Mouse (Mus musculus): Measurements from ENCODE around the gene Tgif1. TPM values are rescaled to one million over a fixed set of nuclear protein-coding genes. Genes with fewer than 3 reads are reported as not detected.

Tgif1 gene
- polyA plus RNA-seq, 1 experiment from 2014 or later, result 14.6 TPM

- ATAC-seq (ENCODE audit: low FRiP score, low read depth), result peak; percentile 45; the same call in 1 of the 2 replicates
- Histone ChIP-seq H3K9me3 (no peaks in the 10 kb centered on the region), H3K27me3 (peaks cover 34% of the 10 kb centered on the region), H3K4me1 (replicated peaks) (peaks cover 10% of the 10 kb centered on the region), H3K9ac (peak overlapping the region; percentile 39; the same call in 1 of the 2 replicates), H3K27ac (replicated peaks) (no peak overlapping the region), H3K36me3 (no peaks in the 10 kb centered on the region), H3K4me3 (peak overlapping the region; percentile 45), H3K4me2 (peak overlapping the region; percentile 78)
- 4% methylated on average over 43 of the region's 51 CpGs for WGBS
Observed at GRCm38 (mm10) chr17:70817862-70818451, 35.4 kb downstream of the Tgif1 start.

- H3K4me1 ChIP-seq (replicated peaks), result peaks cover 10% of the 10 kb centered on the region
- H3K4me3 ChIP-seq, result no peak overlapping the region
- no peak overlapping the region for H3K4me2 ChIP-seq
- no peak overlapping the region for H3K27ac ChIP-seq (replicated peaks)
- H3K27me3 ChIP-seq, result peaks cover 31% of the 10 kb centered on the region
- 43% methylated on average over 8 of the region's 8 CpGs for WGBS
- no peak for ATAC-seq (ENCODE audit: low FRiP score, low read depth)
- no peaks in the 10 kb centered on the region for H3K36me3 ChIP-seq
- H3K9ac ChIP-seq, result no peak overlapping the region
- no peaks in the 10 kb centered on the region for H3K9me3 ChIP-seq
Observed at GRCm38 (mm10) chr17:70815001-70815400, 38.3 kb downstream of the Tgif1 start.

- H3K9me3 ChIP-seq, result no peaks in the 10 kb centered on the region
- no peak for ATAC-seq (ENCODE audit: low FRiP score, low read depth)
Observed at GRCm38 (mm10) chr17:70810795-70811194, 42.6 kb downstream of the Tgif1 start.

GRCm38 (mm10) chr17:70809776-70810175 is 43.6 kb downstream of the Tgif1 start:
- no peak overlapping the region for H3K4me3 ChIP-seq
- no peaks in the 10 kb centered on the region for H3K4me1 ChIP-seq (replicated peaks)
- no peak overlapping the region for H3K4me2 ChIP-seq
- 24% methylated on average over 3 of the region's 3 CpGs for WGBS
- no peak overlapping the region for H3K9ac ChIP-seq
- ATAC-seq (ENCODE audit: low FRiP score, low read depth), result no peak
- H3K9me3 ChIP-seq, result no peaks in the 10 kb centered on the region
- no peaks in the 10 kb centered on the region for H3K27me3 ChIP-seq
- no peaks in the 10 kb centered on the region for H3K36me3 ChIP-seq
- H3K27ac ChIP-seq (replicated peaks), result no peak overlapping the region

More at GRCm38 (mm10) chr17:70810795-70811194, 42.6 kb downstream of the Tgif1 start:
- Histone ChIP-seq H3K27me3 (peaks cover 2% of the 10 kb centered on the region; the same call in 1 of the 2 replicates), H3K4me3 (no peak overlapping the region), H3K4me2 (no peak overlapping the region), H3K27ac (replicated peaks) (no peak overlapping the region), H3K36me3 (no peaks in the 10 kb centered on the region), H3K9ac (no peak overlapping the region), H3K4me1 (replicated peaks) (no peaks in the 10 kb centered on the region)
- WGBS, result 91% methylated on average over 5 of the region's 5 CpGs

GRCm38 (mm10) chr17:70808837-70809236 is 44.5 kb downstream of the Tgif1 start:
- Histone ChIP-seq H3K27me3 (no peaks in the 10 kb centered on the region), H3K9ac (no peak overlapping the region), H3K4me1 (replicated peaks) (no peaks in the 10 kb centered on the region), H3K27ac (replicated peaks) (no peak overlapping the region), H3K9me3 (no peaks in the 10 kb centered on the region), H3K4me2 (0 out of 2 replicates have a peak overlapping the region, but pooled peaks have one; percentile 6), H3K4me3 (no peak overlapping the region), H3K36me3 (no peaks in the 10 kb centered on the region)
- 33% methylated on average over 14 of the region's 14 CpGs for WGBS
- ATAC-seq (ENCODE audit: low FRiP score, low read depth), result no peak

GRCm38 (mm10) chr17:70807885-70808284 is 45.5 kb downstream of the Tgif1 start:
- Histone ChIP-seq H3K27me3 (no peaks in the 10 kb centered on the region), H3K9ac (no peak overlapping the region), H3K9me3 (no peaks in the 10 kb centered on the region), H3K4me3 (no peak overlapping the region), H3K4me2 (no peak overlapping the region), H3K36me3 (no peaks in the 10 kb centered on the region), H3K27ac (replicated peaks) (no peak overlapping the region), H3K4me1 (replicated peaks) (no peaks in the 10 kb centered on the region)
- no peak for ATAC-seq (ENCODE audit: low FRiP score, low read depth)
- WGBS, result 97% methylated on average over 1 of the region's 1 CpGs

- no peaks in the 10 kb centered on the region for H3K36me3 ChIP-seq
- no peak overlapping the region for H3K4me3 ChIP-seq
- H3K9ac ChIP-seq, result no peak overlapping the region
- no peaks in the 10 kb centered on the region for H3K27me3 ChIP-seq
- H3K9me3 ChIP-seq, result no peaks in the 10 kb centered on the region
- no peak overlapping the region for H3K27ac ChIP-seq (replicated peaks)
- H3K4me1 ChIP-seq (replicated peaks), result no peaks in the 10 kb centered on the region
- no peak overlapping the region for H3K4me2 ChIP-seq
- WGBS, result 82% methylated on average over 2 of the region's 2 CpGs
- ATAC-seq (ENCODE audit: low FRiP score, low read depth), result no peak
Observed at GRCm38 (mm10) chr17:70806600-70806999, 46.7 kb downstream of the Tgif1 start.

GRCm38 (mm10) chr17:70805866-70806265 is 47.5 kb downstream of the Tgif1 start:
- Histone ChIP-seq H3K36me3 (no peaks in the 10 kb centered on the region), H3K4me2 (no peak overlapping the region), H3K4me1 (replicated peaks) (no peaks in the 10 kb centered on the region), H3K27ac (replicated peaks) (no peak overlapping the region), H3K9ac (no peak overlapping the region), H3K27me3 (no peaks in the 10 kb centered on the region), H3K4me3 (no peak overlapping the region), H3K9me3 (no peaks in the 10 kb centered on the region)
- no peak for ATAC-seq (ENCODE audit: low FRiP score, low read depth)
- WGBS, result 95% methylated on average over 9 of the region's 9 CpGs

- Histone ChIP-seq H3K27ac (replicated peaks) (no peak overlapping the region), H3K27me3 (no peaks in the 10 kb centered on the region), H3K4me3 (no peak overlapping the region), H3K36me3 (no peaks in the 10 kb centered on the region), H3K9ac (no peak overlapping the region), H3K4me1 (replicated peaks) (no peaks in the 10 kb centered on the region), H3K4me2 (no peak overlapping the region), H3K9me3 (no peaks in the 10 kb centered on the region)
- ATAC-seq (ENCODE audit: low FRiP score, low read depth), result no peak
- WGBS, result 84% methylated on average over 14 of the region's 14 CpGs
Observed at GRCm38 (mm10) chr17:70802022-70802421, 51.3 kb downstream of the Tgif1 start.

- H3K4me1 ChIP-seq (replicated peaks), result peaks cover 6% of the 10 kb centered on the region; the same call in 1 of the 2 replicates
- no peaks in the 10 kb centered on the region for H3K9me3 ChIP-seq
- 78% methylated on average over 4 of the region's 4 CpGs for WGBS
- H3K27ac ChIP-seq (replicated peaks), result no peak overlapping the region
- H3K36me3 ChIP-seq, result no peaks in the 10 kb centered on the region
- H3K27me3 ChIP-seq, result no peaks in the 10 kb centered on the region
- no peak overlapping the region for H3K9ac ChIP-seq
- no peak for ATAC-seq (ENCODE audit: low FRiP score, low read depth)
- H3K4me2 ChIP-seq, result no peak overlapping the region
- no peak overlapping the region for H3K4me3 ChIP-seq
Observed at GRCm38 (mm10) chr17:70799266-70799665, 54.1 kb downstream of the Tgif1 start.

GRCm38 (mm10) chr17:70797773-70798045 is 55.6 kb downstream of the Tgif1 start:
- Histone ChIP-seq H3K9ac (no peak overlapping the region), H3K27ac (replicated peaks) (no peak overlapping the region), H3K4me2 (no peak overlapping the region), H3K4me3 (no peak overlapping the region), H3K36me3 (no peaks in the 10 kb centered on the region), H3K27me3 (no peaks in the 10 kb centered on the region), H3K4me1 (replicated peaks) (peaks cover 9% of the 10 kb centered on the region; the same call in 1 of the 2 replicates), H3K9me3 (no peaks in the 10 kb centered on the region)
- 85% methylated on average over 1 of the region's 1 CpGs for WGBS
- no peak for ATAC-seq (ENCODE audit: low FRiP score, low read depth)

GRCm38 (mm10) chr17:70796940-70797772 is 56.2 kb downstream of the Tgif1 start:
- Histone ChIP-seq H3K9ac (no peak overlapping the region), H3K27me3 (no peaks in the 10 kb centered on the region), H3K9me3 (no peaks in the 10 kb centered on the region), H3K4me2 (no peak overlapping the region), H3K4me1 (replicated peaks) (peaks cover 9% of the 10 kb centered on the region; the same call in 1 of the 2 replicates), H3K4me3 (no peak overlapping the region), H3K27ac (replicated peaks) (no peak overlapping the region), H3K36me3 (no peaks in the 10 kb centered on the region)
- ATAC-seq (ENCODE audit: low FRiP score, low read depth), result no peak
- WGBS, result 90% methylated on average over 8 of the region's 8 CpGs

All from hindbrain, embryonic 15.5 days (tissue).